Comparison of ENCODE assay signal across 8 mouse cellular contexts in genomic region chr9:21917493-21918034, GRCm38 (mm10). TPM values are rescaled to one million over a fixed set of nuclear protein-coding genes. Genes with fewer than 3 reads are reported as not detected.
A peak's percentile ranks its signal among the peaks of the same experiment; 100 is the strongest.
DNase-seq lines count a peak whose midpoint lies in the region; ATAC-seq and TF ChIP-seq lines count a peak whose summit lies in the region.

No protein-coding gene starts in this region.

- no peaks in the 10 kb centered on the region for H3K9me3 ChIP-seq in liver, postnatal 0 days (ENCODE audit: low read length)

- CTCF ChIA-PET in Patski (lab: Charles Lee) = no interaction called here

- no peak for TF ChIP-seq CTCF in Patski (IDR thresholded peaks at IDR 0.05)
- TF ChIP-seq CTCF in liver, postnatal 0 days (IDR thresholded peaks at IDR 0.05; ENCODE audit: low read depth) = no peak

- H3K4me2 ChIP-seq in liver, postnatal 0 days (ENCODE audit: low read depth, low read length) = peak overlapping the region; percentile 96

- H3K27me3 ChIP-seq in Patski = no peaks in the 10 kb centered on the region
- no peaks in the 10 kb centered on the region for H3K27me3 ChIP-seq in liver, postnatal 0 days (ENCODE audit: insufficient read depth, low read length)

- H3K27ac ChIP-seq in liver, postnatal 0 days (ENCODE audit: low read depth) = peak overlapping the region; percentile 76

- H3K36me3 ChIP-seq in liver, postnatal 0 days (replicated peaks; ENCODE audit: insufficient read depth, low read length) = peaks cover 9% of the 10 kb centered on the region

- POLR2A ChIA-PET in Patski (lab: Charles Lee) = no interaction called here

- DNase-seq in cerebellum, postnatal 10 days = peak; percentile 85 to 86
- DNase-seq in cerebellum, adult 9-11 months = no peak
- no peak for DNase-seq in Patski (ENCODE audit: low read depth, low spot score)
- DNase-seq in frontal cortex, postnatal 36 days (ENCODE audit: low spot score in 2 of 2) = peak; percentile 84 to 86
- peak; percentile 53 for DNase-seq in layer of hippocampus, adult 9-10 months (ENCODE audit: low spot score)
- DNase-seq in liver, postnatal 0 days = no peak
- no peak for DNase-seq in spleen, postnatal 4 days (ENCODE audit: low spot score in 2 of 2)

- H3K9ac ChIP-seq in liver, postnatal 0 days (replicated peaks) = peak overlapping the region; percentile 74

- in situ Hi-C loops in Patski (cut with MboI; ENCODE audit: low pct_unique_long_range_greater_than_20kb) = no loop called here

- peak; percentile 27 for ATAC-seq in Patski
- peak; percentile 33 for ATAC-seq in liver, postnatal 0 days
- ATAC-seq in neutrophil, adult 5-6 weeks (ENCODE audit: extremely low read depth, insufficient number of reproducible peaks, low FRiP score, poor library complexity, severe bottlenecking) = 0 out of 2 replicates have a peak, but pooled peaks have one; percentile 2

- no peak for TF ChIP-seq EP300 in liver, postnatal 0 days (IDR thresholded peaks at IDR 0.05; ENCODE audit: low read depth)

- WGBS in liver, postnatal 0 days (ENCODE audit: insufficient replicate concordance) = 2% methylated on average over 34 of the region's 35 CpGs

- peaks cover 25% of the 10 kb centered on the region for H3K4me1 ChIP-seq in liver, postnatal 0 days (ENCODE audit: insufficient read depth)

- H3K4me3 ChIP-seq in liver, postnatal 0 days (ENCODE audit: low read depth, low read length) = peak overlapping the region; percentile 79

RNA-seq across cellular contexts. Expression of gene Rab3d, which starts 0.4 kb away (rescaled TPM):
- 22.1 TPM for polyA plus RNA-seq in Patski (2021)
- polyA plus RNA-seq in liver, postnatal 0 days (2015; fragmentation: Nextera tagmentation; extraction: Ambion mirVana) = 9.3 and 9.9 TPM in 2 replicates
- 17.1 and 20.0 TPM in 2 replicates for total RNA-seq in neutrophil, adult 5-6 weeks (2017)

RNA-seq across cellular contexts. Expression of gene Ccdc159, which starts 9.7 kb away (rescaled TPM):
- polyA plus RNA-seq in Patski (2021) = 12.2 TPM
- 0.81 and 1.1 TPM in 2 replicates for polyA plus RNA-seq in liver, postnatal 0 days (2015; fragmentation: Nextera tagmentation; extraction: Ambion mirVana)
- not detected in 2 replicates for total RNA-seq in neutrophil, adult 5-6 weeks (2017)

RNA-seq across cellular contexts. Expression of gene Tmem205, which starts 9.8 kb away (rescaled TPM):
- 54.8 TPM for polyA plus RNA-seq in Patski (2021)
- 222 and 246 TPM in 2 replicates for polyA plus RNA-seq in liver, postnatal 0 days (2015; fragmentation: Nextera tagmentation; extraction: Ambion mirVana)
- total RNA-seq in neutrophil, adult 5-6 weeks (2017) = 1.6 TPM in 1 of 2 replicates, not detected in the other

RNA-seq across cellular contexts. Expression of gene Plppr2, which starts 19.3 kb away (rescaled TPM):
- polyA plus RNA-seq in Patski (2021) = 22.1 TPM
- polyA plus RNA-seq in liver, postnatal 0 days (2015; fragmentation: Nextera tagmentation; extraction: Ambion mirVana) = 0.70 and 1.0 TPM in 2 replicates
- 0.25 TPM in 1 of 2 replicates, not detected in the other for total RNA-seq in neutrophil, adult 5-6 weeks (2017)

RNA-seq across cellular contexts. Expression of gene Swsap1, which starts 38.0 kb away (rescaled TPM):
- 14.0 TPM for polyA plus RNA-seq in Patski (2021)
- 2.3 and 2.6 TPM in 2 replicates for polyA plus RNA-seq in liver, postnatal 0 days (2015; fragmentation: Nextera tagmentation; extraction: Ambion mirVana)
- 3.1 and 3.7 TPM in 2 replicates for total RNA-seq in neutrophil, adult 5-6 weeks (2017)

Comparison
In these comparisons a context has a peak if more than half of its experiments do, and no peak if none do; other contexts are left out.
1. DNase-seq: peak in cerebellum, postnatal 10 days (2 of 2), frontal cortex, postnatal 36 days (2 of 2) and layer of hippocampus, adult 9-10 months (single experiment); none in cerebellum, adult 9-11 months (single experiment), Patski (single experiment), liver, postnatal 0 days (single experiment) and spleen, postnatal 4 days (0 of 2).
2. Peak in every context shown above with its lines, with median percentiles within 50 percentile points of each other: ATAC-seq.